Mouse (Mus musculus): ENCODE results near the gene Galnt6.

DNA sequence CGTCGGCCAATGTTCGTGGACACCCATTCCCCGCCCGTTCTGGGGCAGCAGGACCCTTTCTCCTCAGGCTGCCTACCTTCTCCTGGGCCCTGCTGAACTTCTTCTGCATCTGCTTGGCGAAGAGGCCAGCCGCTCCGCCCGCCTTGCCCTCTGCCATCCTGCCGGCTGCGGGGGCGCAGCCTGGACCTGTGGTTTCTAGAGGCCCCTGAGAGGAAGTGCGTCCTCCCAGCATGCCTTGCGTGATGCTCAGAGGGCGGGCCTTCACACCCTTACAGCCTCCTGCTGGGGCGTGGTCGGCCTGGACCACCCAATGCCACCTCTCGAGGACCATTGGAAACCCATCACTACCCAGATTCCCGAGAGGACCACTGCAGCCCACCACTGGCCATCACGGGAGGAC lies 59.8 kb downstream of the Galnt6 start, which contains the start of gene Bin2:
- TF ChIP-seq CTCF (IDR thresholded peaks at IDR 0.05; ENCODE audit: borderline replicate concordance, control insufficient read depth, extremely low read depth, insufficient read depth, low read length, poor library complexity) (no peak), POLR2A (IDR thresholded peaks at IDR 0.05; ENCODE audit: control insufficient read depth, extremely low read depth, insufficient read depth, low read length, poor library complexity) (peak; percentile 99)

Data from thymus, adult 2 months (tissue).